Comparison of ENCODE assay signal across 13 mouse cellular contexts in the genomic region with DNA sequence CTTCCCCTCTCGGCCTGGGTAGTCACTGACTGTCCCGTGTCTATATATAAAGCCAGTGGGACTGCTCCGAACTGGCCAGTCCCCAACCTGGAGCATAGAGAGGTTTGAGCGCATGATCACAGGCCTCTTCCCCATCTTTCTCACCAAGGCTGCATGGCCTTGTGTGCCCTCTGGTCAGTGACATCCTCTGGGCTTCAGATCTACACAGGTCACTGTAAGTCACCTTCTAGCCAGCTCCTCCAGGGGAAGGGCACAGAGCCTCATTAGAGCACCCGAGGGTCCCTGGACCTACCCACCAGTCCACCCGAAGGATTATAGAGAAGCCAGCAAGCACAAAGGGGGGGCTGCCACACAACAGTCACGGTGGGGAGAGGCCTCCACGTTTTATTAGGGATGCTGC. TPM values are rescaled to one million over a fixed set of nuclear protein-coding genes. Genes with fewer than 3 reads are reported as not detected.
DNase-seq lines count a peak whose midpoint lies in the region; ATAC-seq and TF ChIP-seq lines count a peak whose summit lies in the region.
"Had no signal": no experiment of that assay in that cellular context is flagged by ENCODE, and none has a peak within 500 bp of the region (broad histone marks: within the 10 kb centered on the region; RNA-seq: fewer than 3 reads in every experiment).

No protein-coding gene starts in this region.

- H3K4me2 ChIP-seq in heart, embryonic 15.5 days, result no peak overlapping the region
- no peak overlapping the region for H3K4me2 ChIP-seq in embryonic facial prominence, embryonic 13.5 days

- no peaks in the 10 kb centered on the region for H3K27me3 ChIP-seq in heart, embryonic 15.5 days
- H3K27me3 ChIP-seq in E14TG2a.4 (ENCODE audit: insufficient read depth, low read length), result peaks cover 20% of the 10 kb centered on the region
- H3K27me3 ChIP-seq in embryonic facial prominence, embryonic 13.5 days, result no peaks in the 10 kb centered on the region
- no peaks in the 10 kb centered on the region for H3K27me3 ChIP-seq in limb, embryonic 10.5 days (ENCODE audit: low read depth, poor library complexity, severe bottlenecking)

- DNase-seq in heart, adult 8-10 months (ENCODE audit: low spot score), result no peak
- no peak for DNase-seq in limb, embryonic 10.5 days (ENCODE audit: low spot score)
- no peak for DNase-seq in cerebellum, postnatal 25 days
- no peak for DNase-seq in adrenal gland, postnatal 25 days
- no peak for DNase-seq in spleen, adult 12 weeks (ENCODE audit: low spot score)
- DNase-seq: gastrocnemius, postnatal 25 days; right cerebral cortex, postnatal 14 days; thymus, postnatal 14 days had no signal

- WGBS in heart, embryonic 15.5 days, result 73% methylated on average over 8 of the region's 8 CpGs
- WGBS in embryonic facial prominence, embryonic 13.5 days, result 81% methylated on average over 8 of the region's 8 CpGs
- WGBS in limb, embryonic 10.5 days, result 89% methylated on average over 8 of the region's 8 CpGs

- no peak overlapping the region for H3K4me3 ChIP-seq in heart, embryonic 15.5 days
- peak overlapping the region; percentile 45 for H3K4me3 ChIP-seq in E14TG2a.4 (replicated peaks; ENCODE audit: low read length)
- no peak overlapping the region for H3K4me3 ChIP-seq in embryonic facial prominence, embryonic 13.5 days
- 0 out of 2 replicates have a peak overlapping the region, but pooled peaks have one; percentile 25 for H3K4me3 ChIP-seq in limb, embryonic 10.5 days
- H3K4me3 ChIP-seq: left cerebral cortex, adult 2 months had no signal

- peak overlapping the region; percentile 90 for H3K27ac ChIP-seq in heart, embryonic 15.5 days
- H3K27ac ChIP-seq in embryonic facial prominence, embryonic 13.5 days, result peak overlapping the region; percentile 89
- H3K27ac ChIP-seq in limb, embryonic 10.5 days, result peak overlapping the region; percentile 93

- H3K9me3 ChIP-seq in heart, embryonic 15.5 days (replicated peaks), result no peaks in the 10 kb centered on the region
- no peaks in the 10 kb centered on the region for H3K9me3 ChIP-seq in E14TG2a.4 (ENCODE audit: low read length)
- no peaks in the 10 kb centered on the region for H3K9me3 ChIP-seq in embryonic facial prominence, embryonic 13.5 days
- H3K9me3 ChIP-seq in limb, embryonic 10.5 days (replicated peaks), result no peaks in the 10 kb centered on the region
- H3K9me3 ChIP-seq: G1E had no signal

- H3K36me3 ChIP-seq in heart, embryonic 15.5 days, result peaks cover 33% of the 10 kb centered on the region; the same call in 1 of the 2 replicates
- H3K36me3 ChIP-seq in E14TG2a.4 (ENCODE audit: insufficient read depth, low read length), result peaks cover 8% of the 10 kb centered on the region; the same call in 1 of the 2 replicates
- peaks cover 54% of the 10 kb centered on the region for H3K36me3 ChIP-seq in embryonic facial prominence, embryonic 13.5 days
- peaks cover 57% of the 10 kb centered on the region for H3K36me3 ChIP-seq in limb, embryonic 10.5 days

- no peak overlapping the region for H3K9ac ChIP-seq in heart, embryonic 15.5 days
- H3K9ac ChIP-seq in embryonic facial prominence, embryonic 13.5 days, result no peak overlapping the region

- peaks cover 27% of the 10 kb centered on the region for H3K4me1 ChIP-seq in heart, embryonic 15.5 days (replicated peaks)
- H3K4me1 ChIP-seq in E14TG2a.4 (replicated peaks; ENCODE audit: low read depth, low read length), result peaks cover 82% of the 10 kb centered on the region
- H3K4me1 ChIP-seq in embryonic facial prominence, embryonic 13.5 days, result peaks cover 29% of the 10 kb centered on the region
- H3K4me1 ChIP-seq in limb, embryonic 10.5 days, result peaks cover 43% of the 10 kb centered on the region

- no peak for TF ChIP-seq CTCF in E14TG2a.4 (conservative IDR thresholded peaks at IDR 0.05; ENCODE audit: low read length)

- no peak for ATAC-seq in heart, embryonic 15.5 days (replicated peaks; ENCODE audit: insufficient number of reproducible peaks, insufficient read depth, low FRiP score, low read depth)
- ATAC-seq in embryonic facial prominence, embryonic 13.5 days (ENCODE audit: insufficient number of reproducible peaks, insufficient read depth, low FRiP score, low TSS enrichment, low read depth), result no peak

RNA-seq across cellular contexts. Expression of gene Tmbim6, which starts 29.0 kb away (rescaled TPM):
- polyA plus RNA-seq in heart, embryonic 15.5 days (2015; fragmentation: Nextera tagmentation; extraction: Ambion mirVana), result 221 and 295 TPM in 2 replicates
- 100 to 1,000 TPM; 230 to 269 (median 248) TPM for total RNA-seq in heart, adult 8-10 months (2022)
- polyA plus RNA-seq in embryonic facial prominence, embryonic 13.5 days (2015; fragmentation: Nextera tagmentation; extraction: Ambion mirVana), result 266 and 285 TPM in 2 replicates
- 272 and 296 TPM in 2 replicates for polyA plus RNA-seq in limb, embryonic 10.5 days (2016; fragmentation: Nextera tagmentation; extraction: Ambion mirVana)
- total RNA-seq in adrenal gland, postnatal 25 days (2021), result 719 and 813 TPM in 2 replicates

RNA-seq across cellular contexts. Expression of gene Nckap5l, which starts 35.9 kb away (rescaled TPM):
- polyA plus RNA-seq in heart, embryonic 15.5 days (2015; fragmentation: Nextera tagmentation; extraction: Ambion mirVana), result 6.8 and 8.0 TPM in 2 replicates
- 1 to 10 TPM; 3.2 to 5.2 (median 4.4) TPM for total RNA-seq in heart, adult 8-10 months (2022)
- 9.4 and 10.3 TPM in 2 replicates for polyA plus RNA-seq in embryonic facial prominence, embryonic 13.5 days (2015; fragmentation: Nextera tagmentation; extraction: Ambion mirVana)
- polyA plus RNA-seq in limb, embryonic 10.5 days (2016; fragmentation: Nextera tagmentation; extraction: Ambion mirVana), result 16.3 and 17.4 TPM in 2 replicates
- total RNA-seq in adrenal gland, postnatal 25 days (2021), result 40.6 and 42.1 TPM in 2 replicates

RNA-seq across cellular contexts. Expression of gene Fmnl3, which starts 51.4 kb away (rescaled TPM):
- polyA plus RNA-seq in heart, embryonic 15.5 days (2015; fragmentation: Nextera tagmentation; extraction: Ambion mirVana), result 14.0 and 17.8 TPM in 2 replicates
- 10 to 100 TPM; 13.2 to 17.9 (median 15.8) TPM for total RNA-seq in heart, adult 8-10 months (2022)
- 29.0 and 29.5 TPM in 2 replicates for polyA plus RNA-seq in embryonic facial prominence, embryonic 13.5 days (2015; fragmentation: Nextera tagmentation; extraction: Ambion mirVana)
- 30.4 and 42.2 TPM in 2 replicates for polyA plus RNA-seq in limb, embryonic 10.5 days (2016; fragmentation: Nextera tagmentation; extraction: Ambion mirVana)
- total RNA-seq in adrenal gland, postnatal 25 days (2021), result 16.4 and 24.1 TPM in 2 replicates

RNA-seq across cellular contexts. Expression of gene Bcdin3d, which starts 52.9 kb away (rescaled TPM):
- polyA plus RNA-seq in heart, embryonic 15.5 days (2015; fragmentation: Nextera tagmentation; extraction: Ambion mirVana), result 10.8 and 11.7 TPM in 2 replicates
- 1 to 10 TPM; 3.0 to 3.4 (median 3.3) TPM for total RNA-seq in heart, adult 8-10 months (2022)
- 16.3 and 17.3 TPM in 2 replicates for polyA plus RNA-seq in embryonic facial prominence, embryonic 13.5 days (2015; fragmentation: Nextera tagmentation; extraction: Ambion mirVana)
- 15.9 and 19.4 TPM in 2 replicates for polyA plus RNA-seq in limb, embryonic 10.5 days (2016; fragmentation: Nextera tagmentation; extraction: Ambion mirVana)
- 6.2 and 7.7 TPM in 2 replicates for total RNA-seq in adrenal gland, postnatal 25 days (2021)

Comparison
In these comparisons a context has a peak if more than half of its experiments do, and no peak if none do; other contexts are left out.
1. H3K4me3 ChIP-seq: peak in E14TG2a.4 (single experiment) and limb, embryonic 10.5 days (single experiment); none in heart, embryonic 15.5 days (single experiment) and embryonic facial prominence, embryonic 13.5 days (single experiment).
2. Peak in every context shown above with its lines, with median percentiles within 50 percentile points of each other: H3K27ac ChIP-seq.